Comparison of ENCODE assay signal across 3 mouse cellular contexts in genomic region chr4:107881631-107882030, GRCm38 (mm10).
A peak's percentile ranks its signal among the peaks of the same experiment; 100 is the strongest.
TF ChIP-seq lines count a peak whose summit lies in the region.

No protein-coding gene starts in this region.

TF ChIP-seq in CH12.LX, 34 proteins besides CTCF, POLR2A, EP300 and RAD21:
- no peak for TF ChIP-seq HCFC1 (IDR thresholded peaks at IDR 0.05; ENCODE audit: low read depth, low read length)
- TF ChIP-seq ZC3H11A (IDR thresholded peaks at IDR 0.05; ENCODE audit: low read depth, low read length) = no peak
- peak; percentile 62; the same call in 1 of the 2 replicates for TF ChIP-seq MAFK (IDR thresholded peaks at IDR 0.05; ENCODE audit: insufficient replicate concordance, low read length)

TF ChIP-seq in ES-E14, 5 proteins besides CTCF, POLR2A, EP300 and RAD21:
- TF ChIP-seq ZC3H11A (IDR thresholded peaks at IDR 0.05; ENCODE audit: borderline replicate concordance, low read depth, low read length) (no peak), CHD2 (IDR thresholded peaks at IDR 0.05; ENCODE audit: low read depth, low read length) (no peak), MAFK (IDR thresholded peaks at IDR 0.05; ENCODE audit: insufficient read depth, low read depth, low read length) (peak; percentile 63; the same call in 1 of the 2 replicates)
TF ChIP-seq in ES-E14: peak in this region for 1.

TF ChIP-seq in MEL, 35 proteins besides CTCF, POLR2A, EP300 and RAD21:
- 0 out of 2 replicates have a peak, but pooled peaks have one; percentile 11 for TF ChIP-seq MAFK (IDR thresholded peaks at IDR 0.05; ENCODE audit: borderline replicate concordance, low read depth, low read length)
- TF ChIP-seq NRF1 (IDR thresholded peaks at IDR 0.05; ENCODE audit: insufficient read depth, low read depth, low read length, poor library complexity, severe bottlenecking) = no peak
